Mouse (Mus musculus) bone marrow macrophage, adult 2 months (primary cell): ENCODE data around the gene Fbln2.

Experiments used
- CTCF ChIP-seq: IDR thresholded peaks from 2 replicates; pipeline ENCODE4 v1.5.1; 2012; ENCODE audit warnings: low read depth, mild to moderate bottlenecking, low read length, moderate library complexity
- POLR2A ChIP-seq: IDR thresholded peaks from 2 replicates; pipeline ENCODE4 v1.6.1; 2012; ENCODE audit warnings: mild to moderate bottlenecking, low read depth, low read length, borderline replicate concordance

GRCm38 (mm10) chr6:91281747-91282146 is 69.5 kb downstream of the Fbln2 start:
- no peak for TF ChIP-seq CTCF
- TF ChIP-seq POLR2A = no peak
